Mouse (Mus musculus): ENCODE measurements around the gene Cbfa2t2. TPM values are rescaled to one million over a fixed set of nuclear protein-coding genes. Genes with fewer than 3 reads are reported as not detected.
A peak's percentile ranks its signal among the peaks of the same experiment; 100 is the strongest.

Cbfa2t2 gene
- polyA plus RNA-seq, 1 experiment from 2014 or later, result 48.8 TPM

- Histone ChIP-seq H3K4me3 (ENCODE audit: low read depth, low read length) (no peak overlapping the region), H3K9ac (replicated peaks; ENCODE audit: low read depth, low read length) (no peak overlapping the region), H3K27ac (ENCODE audit: low read depth, low read length) (0 out of 2 replicates have a peak overlapping the region, but pooled peaks have one; percentile 16), H3K36me3 (ENCODE audit: control insufficient read depth, insufficient read depth, low read length) (0 out of 2 replicates have a peak, but pooled peaks cover 5% of the 10 kb centered on the region), H3K4me1 (ENCODE audit: control insufficient read depth, insufficient read depth, low read length) (0 out of 2 replicates have a peak, but pooled peaks cover 4% of the 10 kb centered on the region), H3K4me2 (ENCODE audit: low read depth, low read length) (no peak overlapping the region), H3K9me3 (ENCODE audit: control insufficient read depth, low read length) (no peaks in the 10 kb centered on the region), H3K27me3 (ENCODE audit: control insufficient read depth, insufficient read depth, low read length) (no peaks in the 10 kb centered on the region)
- WGBS, result 39% methylated on average over 15 of the region's 15 CpGs
- peak; percentile 82 for ATAC-seq (ENCODE audit: low read depth)
Observed at GRCm38 (mm10) chr2:154583906-154584872, 147.9 kb downstream of the Cbfa2t2 start.

GRCm38 (mm10) chr2:154584931-154585601 is 148.8 kb downstream of the Cbfa2t2 start:
- H3K9ac ChIP-seq (replicated peaks; ENCODE audit: low read depth, low read length), result no peak overlapping the region
- no peaks in the 10 kb centered on the region for H3K27me3 ChIP-seq (ENCODE audit: control insufficient read depth, insufficient read depth, low read length)
- H3K4me2 ChIP-seq (ENCODE audit: low read depth, low read length), result no peak overlapping the region
- 0 out of 2 replicates have a peak, but pooled peaks cover 4% of the 10 kb centered on the region for H3K4me1 ChIP-seq (ENCODE audit: control insufficient read depth, insufficient read depth, low read length)
- 50% methylated on average over 17 of the region's 17 CpGs for WGBS
- 0 out of 2 replicates have a peak, but pooled peaks cover 5% of the 10 kb centered on the region for H3K36me3 ChIP-seq (ENCODE audit: control insufficient read depth, insufficient read depth, low read length)
- H3K27ac ChIP-seq (ENCODE audit: low read depth, low read length), result no peak overlapping the region
- no peak overlapping the region for H3K4me3 ChIP-seq (ENCODE audit: low read depth, low read length)
- H3K9me3 ChIP-seq (ENCODE audit: control insufficient read depth, low read length), result no peaks in the 10 kb centered on the region
- peak; percentile 8; the same call in 1 of the 2 replicates for ATAC-seq (ENCODE audit: low read depth)

GRCm38 (mm10) chr2:154586405-154586804 is 150.1 kb downstream of the Cbfa2t2 start:
- no peak for ATAC-seq (ENCODE audit: low read depth)
- H3K4me2 ChIP-seq (ENCODE audit: low read depth, low read length), result no peak overlapping the region
- 0 out of 2 replicates have a peak, but pooled peaks cover 5% of the 10 kb centered on the region for H3K36me3 ChIP-seq (ENCODE audit: control insufficient read depth, insufficient read depth, low read length)
- no peak overlapping the region for H3K4me3 ChIP-seq (ENCODE audit: low read depth, low read length)
- no peaks in the 10 kb centered on the region for H3K9me3 ChIP-seq (ENCODE audit: control insufficient read depth, low read length)
- H3K9ac ChIP-seq (replicated peaks; ENCODE audit: low read depth, low read length), result no peak overlapping the region
- no peak overlapping the region for H3K27ac ChIP-seq (ENCODE audit: low read depth, low read length)
- no peaks in the 10 kb centered on the region for H3K27me3 ChIP-seq (ENCODE audit: control insufficient read depth, insufficient read depth, low read length)
- WGBS, result 75% methylated on average over 5 of the region's 5 CpGs
- 0 out of 2 replicates have a peak, but pooled peaks cover 4% of the 10 kb centered on the region for H3K4me1 ChIP-seq (ENCODE audit: control insufficient read depth, insufficient read depth, low read length)

Other genes starting within 250 kb of the Cbfa2t2 start
- not detected in 2 replicates for gene Bpifb1, start 245.7 kb upstream of the Cbfa2t2 start, polyA plus RNA-seq (2014; fragmentation: Nextera tagmentation; extraction: Ambion mirVana)
- gene Bpifb5, start 212.7 kb upstream of the Cbfa2t2 start, polyA plus RNA-seq (2014; fragmentation: Nextera tagmentation; extraction: Ambion mirVana), result 0.24 TPM in 1 of 2 replicates, not detected in the other
- gene Bpifb9a, start 178.6 kb upstream of the Cbfa2t2 start, polyA plus RNA-seq (2014; fragmentation: Nextera tagmentation; extraction: Ambion mirVana), result not detected in 2 replicates
- not detected in 2 replicates for gene Bpifb9b, start 129.3 kb upstream of the Cbfa2t2 start, polyA plus RNA-seq (2014; fragmentation: Nextera tagmentation; extraction: Ambion mirVana)
- 7.1 and 10.5 TPM in 2 replicates for gene Cdk5rap1, start 63.5 kb upstream of the Cbfa2t2 start, polyA plus RNA-seq (2014; fragmentation: Nextera tagmentation; extraction: Ambion mirVana)
- 4.4 and 5.1 TPM in 2 replicates for gene Snta1, start 28.4 kb upstream of the Cbfa2t2 start, polyA plus RNA-seq (2014; fragmentation: Nextera tagmentation; extraction: Ambion mirVana)
- 1.6 and 1.9 TPM in 2 replicates for gene 1700003F12Rik, start 110.6 kb downstream of the Cbfa2t2 start, polyA plus RNA-seq (2014; fragmentation: Nextera tagmentation; extraction: Ambion mirVana)
- 0.30 and 0.62 TPM in 2 replicates for gene Actl10, start 115.3 kb downstream of the Cbfa2t2 start, polyA plus RNA-seq (2014; fragmentation: Nextera tagmentation; extraction: Ambion mirVana)
- gene Necab3, start 122.4 kb downstream of the Cbfa2t2 start, polyA plus RNA-seq (2014; fragmentation: Nextera tagmentation; extraction: Ambion mirVana), result 11.5 and 16.8 TPM in 2 replicates
- gene E2f1, start 133.4 kb downstream of the Cbfa2t2 start, polyA plus RNA-seq (2014; fragmentation: Nextera tagmentation; extraction: Ambion mirVana), result 0.92 and 1.8 TPM in 2 replicates
- 16.0 and 17.5 TPM in 2 replicates for gene Pxmp4, start 167.2 kb downstream of the Cbfa2t2 start, polyA plus RNA-seq (2014; fragmentation: Nextera tagmentation; extraction: Ambion mirVana)
- 2.0 and 2.1 TPM in 2 replicates for gene Zfp341, start 176.8 kb downstream of the Cbfa2t2 start, polyA plus RNA-seq (2014; fragmentation: Nextera tagmentation; extraction: Ambion mirVana)
- gene 4930519P11Rik, start 177.0 kb downstream of the Cbfa2t2 start, polyA plus RNA-seq (2014; fragmentation: Nextera tagmentation; extraction: Ambion mirVana), result 0.92 TPM in 1 of 2 replicates, not detected in the other
- 15.5 and 16.6 TPM in 2 replicates for gene Chmp4b, start 215.2 kb downstream of the Cbfa2t2 start, polyA plus RNA-seq (2014; fragmentation: Nextera tagmentation; extraction: Ambion mirVana)

Measured in neural tube, embryonic 14.5 days (tissue).